In the genomic region with DNA sequence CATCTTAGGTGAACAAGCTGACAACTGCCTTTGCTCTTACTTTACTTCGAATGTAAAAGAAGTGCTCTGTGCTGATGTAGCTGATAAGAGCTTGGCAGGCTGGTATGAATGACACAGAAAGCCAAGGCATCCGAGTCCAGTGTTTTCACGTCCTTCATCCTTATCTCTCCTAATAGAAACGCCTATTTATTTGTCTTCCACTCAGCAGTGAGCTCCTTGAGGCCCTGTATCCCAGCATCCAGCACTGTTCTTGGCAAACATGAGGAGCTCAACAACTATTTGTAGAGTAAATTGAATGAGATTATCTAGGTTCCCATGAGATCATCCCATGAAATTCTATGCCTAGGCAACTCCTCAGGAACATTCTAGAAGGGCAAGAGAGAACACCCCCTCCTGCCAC, we compare ENCODE assay signal across 23 mouse cellular contexts.
"Had no signal": no experiment of that assay in that cellular context is flagged by ENCODE, and none has a peak within 500 bp of the region (broad histone marks: within the 10 kb centered on the region; RNA-seq: fewer than 3 reads in every experiment).

No protein-coding gene starts in this region.

- ATAC-seq: hindbrain, postnatal 0 days; intestine, embryonic 16.5 days had no signal

- H3K9me3 ChIP-seq: heart, embryonic 10.5 days; heart, embryonic 12.5 days; hindbrain, embryonic 13.5 days; hindbrain, embryonic 15.5 days; kidney, embryonic 15.5 days; limb, embryonic 13.5 days; limb, embryonic 15.5 days had no signal

- H3K27ac ChIP-seq: heart, embryonic 10.5 days; hindbrain, embryonic 13.5 days; hindbrain, embryonic 15.5 days; hindbrain, postnatal 0 days; kidney, embryonic 15.5 days; kidney, postnatal 0 days; limb, embryonic 13.5 days; limb, embryonic 15.5 days had no signal

- H3K36me3 ChIP-seq: heart, embryonic 10.5 days; heart, embryonic 12.5 days; hindbrain, embryonic 13.5 days; hindbrain, embryonic 15.5 days; kidney, embryonic 15.5 days; limb, embryonic 13.5 days; limb, embryonic 15.5 days had no signal

- H3K9ac ChIP-seq: heart, embryonic 12.5 days; hindbrain, embryonic 13.5 days; hindbrain, embryonic 15.5 days; kidney, embryonic 15.5 days; limb, embryonic 13.5 days; limb, embryonic 15.5 days had no signal

- H3K4me2 ChIP-seq: heart, embryonic 12.5 days; hindbrain, embryonic 13.5 days; hindbrain, embryonic 15.5 days; kidney, embryonic 15.5 days; limb, embryonic 13.5 days; limb, embryonic 15.5 days had no signal

- H3K4me3 ChIP-seq: heart, embryonic 10.5 days; heart, embryonic 12.5 days; hindbrain, embryonic 13.5 days; hindbrain, embryonic 15.5 days; kidney, embryonic 15.5 days; limb, embryonic 13.5 days; limb, embryonic 15.5 days had no signal

- DNase-seq: gastrocnemius, postnatal 14 days; gastrocnemius, postnatal 36 days; heart, adult 18-20 months; heart, postnatal 14 days; heart, postnatal 36 days; kidney, adult 11 months; kidney, adult 2 months; kidney, adult 9 months; kidney, postnatal 14 days; kidney, postnatal 36 days; layer of hippocampus, adult 9-11 months; layer of hippocampus, postnatal 36 days; left cerebral cortex, postnatal 4 days had no signal

- H3K27me3 ChIP-seq: heart, embryonic 12.5 days; hindbrain, embryonic 13.5 days; hindbrain, embryonic 15.5 days; kidney, embryonic 15.5 days; limb, embryonic 13.5 days; limb, embryonic 15.5 days had no signal

- H3K4me1 ChIP-seq: hindbrain, embryonic 13.5 days; hindbrain, embryonic 15.5 days; limb, embryonic 13.5 days; limb, embryonic 15.5 days had no signal
